Mouse (Mus musculus): Measurements from ENCODE around the gene Cenph. TPM values are rescaled to one million over a fixed set of nuclear protein-coding genes. Genes with fewer than 3 reads are reported as not detected.
"Not testable (repeated sequence)": the region's sequence is repeated elsewhere in the genome, so short reads cannot be mapped to it uniquely, and the experiment has no call there.

Cenph gene
- polyA plus RNA-seq, 1 experiment, result 20.9 TPM

DNA sequence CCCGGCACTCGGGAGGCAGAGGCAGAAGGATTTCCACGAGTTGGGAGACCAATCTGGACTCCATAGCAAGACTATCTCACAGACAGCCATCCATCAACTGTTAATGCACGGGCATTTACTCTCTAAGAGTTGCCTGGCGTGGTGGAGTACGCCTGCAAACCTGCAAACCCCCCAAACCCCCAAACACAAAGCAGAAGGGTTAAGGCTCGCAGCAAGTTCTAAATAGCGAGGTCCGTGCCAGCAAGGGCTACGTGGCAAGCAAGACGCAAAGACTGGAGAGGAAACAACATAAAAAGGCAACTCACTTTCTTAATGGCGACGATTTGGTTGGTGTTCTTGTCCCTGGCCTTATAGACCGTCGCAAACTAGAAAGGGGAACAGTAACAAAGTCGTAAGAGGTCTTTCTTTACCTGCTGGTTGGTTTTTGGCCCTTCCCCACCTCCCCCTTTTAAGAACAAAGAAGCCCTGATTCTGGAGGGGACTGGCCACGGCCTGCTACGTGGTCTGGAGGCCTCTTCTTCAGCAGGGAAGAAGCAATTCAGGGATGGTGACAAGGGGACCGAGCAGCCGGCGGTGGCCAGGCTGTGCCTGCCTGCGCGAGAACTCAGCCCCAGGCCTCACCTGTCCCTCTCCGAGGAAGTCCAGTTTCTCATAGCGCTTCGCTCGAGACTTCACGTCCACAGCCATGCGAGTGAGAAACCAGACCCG lies 45.4 kb downstream of the Cenph start:
- Histone ChIP-seq H3K4me3 (ENCODE audit: insufficient read depth, low read length) (peak overlapping the region; percentile 93), H3K27ac (ENCODE audit: insufficient read depth, low read length) (peak overlapping the region; percentile 95), H3K4me1 (ENCODE audit: control insufficient read depth, insufficient read depth, low read length) (peaks cover 9% of the 10 kb centered on the region)
- no peak for TF ChIP-seq CTCF (IDR thresholded peaks at IDR 0.05; ENCODE audit: borderline replicate concordance, insufficient read depth, low read length)
- TF ChIP-seq POLR2A (IDR thresholded peaks at IDR 0.05; ENCODE audit: low read depth, low read length), result peak; percentile 81; the same call in 1 of the 2 replicates

DNA sequence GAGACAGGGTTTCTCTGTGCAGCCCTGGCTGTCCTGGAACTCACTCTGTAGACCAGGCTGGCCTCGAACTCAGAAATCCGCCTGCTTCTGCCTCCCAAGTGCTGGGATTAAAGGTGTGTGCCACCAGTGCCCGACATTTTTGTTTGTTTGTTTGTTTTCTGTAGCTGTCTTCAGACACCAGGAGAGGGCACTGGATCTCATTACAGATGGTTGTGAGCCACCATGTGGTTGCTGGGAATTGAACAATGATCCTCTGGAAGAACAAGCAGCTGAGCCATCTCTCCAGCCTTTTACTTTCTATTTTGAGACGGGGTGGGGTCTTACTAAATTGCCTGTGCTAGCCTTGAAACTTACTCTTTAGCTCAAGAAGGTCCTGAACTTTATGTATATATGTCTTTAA lies 47.2 kb downstream of the Cenph start:
- not testable (repeated sequence) for H3K4me3 ChIP-seq (ENCODE audit: insufficient read depth, low read length); H3K4me1 ChIP-seq (ENCODE audit: control insufficient read depth, insufficient read depth, low read length)

DNA sequence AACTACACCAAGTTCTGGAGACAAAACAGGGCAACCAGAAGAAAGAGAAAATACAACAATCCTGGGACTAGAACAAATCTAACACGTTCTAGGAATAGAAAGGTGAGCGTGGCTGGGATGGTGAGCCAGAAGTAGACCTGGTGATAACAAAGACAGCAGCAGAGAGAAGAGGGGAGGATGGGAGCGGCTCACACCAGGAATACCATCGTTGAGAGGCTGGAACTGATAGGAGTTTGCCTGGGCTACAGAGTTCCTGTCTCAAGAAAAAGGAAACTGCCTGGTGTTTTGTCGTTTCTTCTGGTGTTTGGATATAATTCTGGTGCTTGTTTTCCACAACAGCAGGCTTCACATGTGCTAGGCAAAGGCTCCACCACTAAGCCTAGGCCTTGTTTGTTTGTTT lies 47.6 kb downstream of the Cenph start:
- no peak for TF ChIP-seq CTCF (IDR thresholded peaks at IDR 0.05; ENCODE audit: borderline replicate concordance, insufficient read depth, low read length)
- no peak; the same call in 1 of the 2 replicates for TF ChIP-seq POLR2A (IDR thresholded peaks at IDR 0.05; ENCODE audit: low read depth, low read length)
- H3K4me3 ChIP-seq (ENCODE audit: insufficient read depth, low read length), result no peak overlapping the region
- H3K4me1 ChIP-seq (ENCODE audit: control insufficient read depth, insufficient read depth, low read length), result peaks cover 9% of the 10 kb centered on the region
- no peak overlapping the region for H3K27ac ChIP-seq (ENCODE audit: insufficient read depth, low read length)

More for the DNA sequence above, 47.2 kb downstream of the Cenph start:
- not testable (repeated sequence) for H3K27ac ChIP-seq (ENCODE audit: insufficient read depth, low read length)

DNA sequence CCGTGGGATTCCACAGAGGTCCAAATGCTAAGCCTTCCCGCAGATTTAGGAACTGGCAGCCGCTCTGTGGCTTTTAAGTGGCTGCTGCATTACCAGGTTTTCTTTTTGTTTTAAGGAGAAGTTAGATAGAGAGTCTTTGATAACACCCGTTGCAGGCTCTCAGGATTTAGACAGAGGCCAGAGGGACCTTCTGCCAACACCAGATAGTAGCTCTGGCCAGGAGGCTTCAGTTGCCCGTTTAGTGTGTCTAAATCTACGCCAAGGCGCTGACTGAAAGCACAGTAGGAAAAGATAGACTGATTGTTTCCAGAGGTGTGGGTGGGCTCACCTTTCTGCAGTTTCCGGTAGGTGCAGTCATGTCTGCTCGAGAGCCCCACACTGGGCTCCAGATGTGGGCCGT lies 50.5 kb downstream of the Cenph start:
- TF ChIP-seq POLR2A (IDR thresholded peaks at IDR 0.05; ENCODE audit: low read depth, low read length) (no peak), CTCF (IDR thresholded peaks at IDR 0.05; ENCODE audit: borderline replicate concordance, insufficient read depth, low read length) (no peak)

DNA sequence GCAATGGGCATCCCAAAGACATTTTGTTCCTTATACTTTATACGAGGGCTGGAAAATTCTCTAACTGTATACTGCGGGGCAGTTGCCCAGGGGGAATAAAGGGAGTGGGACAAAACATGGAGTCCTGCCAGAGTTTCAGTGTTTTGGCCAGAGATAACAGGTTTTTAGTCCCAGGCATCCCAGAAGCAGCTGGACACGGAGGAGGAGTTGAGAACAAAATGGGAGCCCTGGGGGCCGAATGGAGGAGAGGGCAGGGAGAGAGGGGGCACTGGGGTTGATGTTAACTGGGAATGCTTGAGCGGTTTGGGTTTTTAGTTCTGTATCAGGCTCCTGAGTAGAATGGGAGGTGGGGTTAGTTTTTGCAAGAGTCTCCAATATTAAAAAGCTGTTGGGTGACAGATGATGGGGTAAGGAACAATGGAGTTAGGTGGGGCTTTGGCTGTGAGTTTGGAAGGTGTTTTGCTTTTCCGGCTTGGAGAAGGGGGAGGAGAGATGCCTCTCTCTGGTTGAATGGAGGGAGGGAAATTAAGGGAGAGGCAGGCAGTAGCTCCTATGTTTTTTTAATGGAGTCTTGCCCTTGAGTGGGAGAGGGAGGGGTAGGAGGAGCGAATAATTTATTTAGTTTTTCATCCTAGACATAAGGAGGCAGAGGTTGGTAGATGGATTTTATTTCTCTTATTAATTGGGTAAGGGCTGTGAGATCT lies 51.5 kb downstream of the Cenph start:
- H3K4me1 ChIP-seq (ENCODE audit: control insufficient read depth, insufficient read depth, low read length), result peaks cover 9% of the 10 kb centered on the region
- H3K4me3 ChIP-seq (ENCODE audit: insufficient read depth, low read length), result no peak overlapping the region
- TF ChIP-seq POLR2A (IDR thresholded peaks at IDR 0.05; ENCODE audit: low read depth, low read length) (no peak), CTCF (IDR thresholded peaks at IDR 0.05; ENCODE audit: borderline replicate concordance, insufficient read depth, low read length) (no peak)
- no peak overlapping the region for H3K27ac ChIP-seq (ENCODE audit: insufficient read depth, low read length)

More for the DNA sequence above, 50.5 kb downstream of the Cenph start:
- H3K27ac ChIP-seq (ENCODE audit: insufficient read depth, low read length), result no peak overlapping the region
- peaks cover 9% of the 10 kb centered on the region for H3K4me1 ChIP-seq (ENCODE audit: control insufficient read depth, insufficient read depth, low read length)
- H3K4me3 ChIP-seq (ENCODE audit: insufficient read depth, low read length), result no peak overlapping the region

DNA sequence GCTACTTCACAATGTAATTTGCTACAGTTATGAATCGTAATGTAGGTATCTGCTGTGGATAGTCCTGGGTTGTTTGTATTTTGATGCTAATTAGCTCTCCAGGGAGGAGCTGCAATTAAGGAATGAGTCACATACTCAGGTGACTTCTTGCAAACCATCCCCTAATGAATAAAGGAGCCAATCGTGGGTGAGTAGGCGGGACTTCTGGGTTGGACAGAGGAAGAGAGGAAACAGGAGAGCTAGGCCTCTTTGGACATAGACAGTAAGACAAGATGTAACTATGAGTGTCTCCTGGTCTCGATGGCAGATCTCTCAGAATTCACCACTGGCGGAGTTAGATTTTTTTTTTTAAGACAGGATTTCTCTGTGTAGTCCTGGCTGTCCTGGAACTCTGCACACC lies 54.0 kb downstream of the Cenph start:
- H3K4me3 ChIP-seq (ENCODE audit: insufficient read depth, low read length), result no peak overlapping the region
- TF ChIP-seq POLR2A (IDR thresholded peaks at IDR 0.05; ENCODE audit: low read depth, low read length) (no peak), CTCF (IDR thresholded peaks at IDR 0.05; ENCODE audit: borderline replicate concordance, insufficient read depth, low read length) (no peak)
- H3K4me1 ChIP-seq (ENCODE audit: control insufficient read depth, insufficient read depth, low read length), result no peaks in the 10 kb centered on the region; the same call in 1 of the 2 replicates
- no peak overlapping the region for H3K27ac ChIP-seq (ENCODE audit: insufficient read depth, low read length)

DNA sequence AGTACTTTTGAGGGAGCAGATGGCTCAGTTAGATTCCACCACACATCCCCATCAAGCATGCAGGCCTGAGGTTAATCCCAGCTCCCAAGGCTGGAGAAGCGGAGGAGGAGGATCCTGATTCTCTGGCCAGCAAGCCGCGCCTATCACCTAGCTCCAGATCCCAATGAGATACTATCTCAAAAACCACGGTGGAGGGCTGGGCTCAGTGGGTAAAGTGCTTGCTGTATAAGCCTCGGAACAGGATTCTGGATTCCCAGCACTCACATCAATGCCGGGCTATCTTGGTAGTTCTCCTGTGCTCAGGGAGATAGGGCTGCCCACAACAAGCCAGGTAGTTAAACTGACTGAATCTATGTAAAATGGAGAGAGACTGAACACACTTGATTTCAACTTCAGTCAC lies 60.2 kb downstream of the Cenph start:
- H3K4me3 ChIP-seq (ENCODE audit: insufficient read depth, low read length), result no peak overlapping the region
- TF ChIP-seq CTCF (IDR thresholded peaks at IDR 0.05; ENCODE audit: borderline replicate concordance, insufficient read depth, low read length) (no peak), POLR2A (IDR thresholded peaks at IDR 0.05; ENCODE audit: low read depth, low read length) (no peak)

More for the DNA sequence above, 60.2 kb downstream of the Cenph start:
- H3K4me1 ChIP-seq (ENCODE audit: control insufficient read depth, insufficient read depth, low read length), result no peaks in the 10 kb centered on the region
- H3K27ac ChIP-seq (ENCODE audit: insufficient read depth, low read length), result no peak overlapping the region

Other genes with a start within 250 kb of the Cenph start
- gene Ocln, start 223.2 kb downstream of the Cenph start, polyA plus RNA-seq (2011; ENCODE audit: insufficient read length, low read depth, missing spikeins), result not detected in 2 replicates
- 0.17 TPM in 1 of 2 replicates, not detected in the other for gene Marveld2, start 158.9 kb downstream of the Cenph start, polyA plus RNA-seq (2011; ENCODE audit: insufficient read length, low read depth, missing spikeins)
- 209 and 222 TPM in 2 replicates for gene Ak6, start 124.9 kb downstream of the Cenph start, polyA plus RNA-seq (2011; ENCODE audit: insufficient read length, low read depth, missing spikeins)
- 21.9 and 22.0 TPM in 2 replicates for gene Rad17, start 124.8 kb downstream of the Cenph start, polyA plus RNA-seq (2011; ENCODE audit: insufficient read length, low read depth, missing spikeins)
- 3.9 and 6.2 TPM in 2 replicates for gene Taf9, start 124.3 kb downstream of the Cenph start, polyA plus RNA-seq (2011; ENCODE audit: insufficient read length, low read depth, missing spikeins)
- gene Ccdc125, start 106.2 kb downstream of the Cenph start, polyA plus RNA-seq (2011; ENCODE audit: insufficient read length, low read depth, missing spikeins), result 1.4 and 2.3 TPM in 2 replicates
- gene Cdk7, start 45.0 kb downstream of the Cenph start, polyA plus RNA-seq (2011; ENCODE audit: insufficient read length, low read depth, missing spikeins), result 81.4 and 82.4 TPM in 2 replicates
- gene Mrps36, start 31.2 kb downstream of the Cenph start, polyA plus RNA-seq (2011; ENCODE audit: insufficient read length, low read depth, missing spikeins), result 62.8 and 64.2 TPM in 2 replicates
- gene Ccnb1, start 10.7 kb upstream of the Cenph start, polyA plus RNA-seq (2011; ENCODE audit: insufficient read length, low read depth, missing spikeins), result 84.2 and 103 TPM in 2 replicates
- 54.5 and 58.8 TPM in 2 replicates for gene Slc30a5, start 57.5 kb upstream of the Cenph start, polyA plus RNA-seq (2011; ENCODE audit: insufficient read length, low read depth, missing spikeins)

Data from embryonic fibroblast, embryonic 13.5 days (primary cell).